In genomic region chr10:9117648-9118551, GRCm38 (mm10) we compare ENCODE assay signal across 8 mouse cellular contexts.
DNase-seq lines count a peak whose midpoint lies in the region; ATAC-seq and TF ChIP-seq lines count a peak whose summit lies in the region.

No protein-coding gene starts in this region.

- no peaks in the 10 kb centered on the region for H3K27me3 ChIP-seq in kidney, embryonic 16.5 days (ENCODE audit: insufficient read depth, low read length)
- no peaks in the 10 kb centered on the region for H3K27me3 ChIP-seq in embryonic facial prominence, embryonic 10.5 days (replicated peaks; ENCODE audit: low read depth, poor library complexity, severe bottlenecking)
- H3K27me3 ChIP-seq in hindbrain, embryonic 14.5 days (ENCODE audit: control insufficient read depth, insufficient read depth, low read length) = no peaks in the 10 kb centered on the region
- H3K27me3 ChIP-seq in lung, postnatal 0 days (replicated peaks; ENCODE audit: insufficient read depth, low read length) = no peaks in the 10 kb centered on the region

- ATAC-seq in kidney, embryonic 16.5 days (ENCODE audit: low FRiP score, low TSS enrichment) = peak; percentile 86
- ATAC-seq in hindbrain, embryonic 14.5 days (ENCODE audit: low FRiP score) = peak; percentile 84
- peak; percentile 75 for ATAC-seq in lung, postnatal 0 days

- peak overlapping the region; percentile 36 for H3K4me3 ChIP-seq in kidney, embryonic 16.5 days (ENCODE audit: low read length)
- H3K4me3 ChIP-seq in embryonic facial prominence, embryonic 10.5 days = peak overlapping the region; percentile 43
- H3K4me3 ChIP-seq in hindbrain, embryonic 14.5 days (replicated peaks; ENCODE audit: low read length) = peak overlapping the region; percentile 29
- peak overlapping the region; percentile 35 for H3K4me3 ChIP-seq in lung, postnatal 0 days (ENCODE audit: low read depth, low read length)

- intact Hi-C loops in left cerebral cortex, postnatal 25 days (cut with DNase I) = no loop called here

- H3K4me2 ChIP-seq in kidney, embryonic 16.5 days (replicated peaks; ENCODE audit: low read depth, low read length) = peak overlapping the region; percentile 44
- peak overlapping the region; percentile 53 for H3K4me2 ChIP-seq in hindbrain, embryonic 14.5 days (replicated peaks)
- peak overlapping the region; percentile 49 for H3K4me2 ChIP-seq in lung, postnatal 0 days (replicated peaks; ENCODE audit: low read depth, low read length)

- WGBS in kidney, embryonic 16.5 days = 23% methylated on average over 14 of the region's 14 CpGs
- 17% methylated on average over 14 of the region's 14 CpGs for WGBS in embryonic facial prominence, embryonic 10.5 days
- 16% methylated on average over 14 of the region's 14 CpGs for WGBS in hindbrain, embryonic 14.5 days
- 27% methylated on average over 14 of the region's 14 CpGs for WGBS in lung, postnatal 0 days

- no peak overlapping the region for H3K9ac ChIP-seq in kidney, embryonic 16.5 days (replicated peaks; ENCODE audit: low read length)
- H3K9ac ChIP-seq in hindbrain, embryonic 14.5 days = peak overlapping the region; percentile 55
- H3K9ac ChIP-seq in lung, postnatal 0 days (replicated peaks; ENCODE audit: low read depth) = no peak overlapping the region

- no peak overlapping the region for H3K27ac ChIP-seq in kidney, embryonic 16.5 days (ENCODE audit: low read length)
- peak overlapping the region; percentile 78 for H3K27ac ChIP-seq in embryonic facial prominence, embryonic 10.5 days (replicated peaks)
- H3K27ac ChIP-seq in hindbrain, embryonic 14.5 days = peak overlapping the region; percentile 57
- no peak overlapping the region for H3K27ac ChIP-seq in lung, postnatal 0 days (ENCODE audit: low read length)

- H3K9me3 ChIP-seq in kidney, embryonic 16.5 days (ENCODE audit: low read length) = no peaks in the 10 kb centered on the region
- H3K9me3 ChIP-seq in embryonic facial prominence, embryonic 10.5 days = no peaks in the 10 kb centered on the region
- no peaks in the 10 kb centered on the region for H3K9me3 ChIP-seq in hindbrain, embryonic 14.5 days (ENCODE audit: control insufficient read depth, low read length)
- no peaks in the 10 kb centered on the region for H3K9me3 ChIP-seq in lung, postnatal 0 days (ENCODE audit: low read length)

- H3K4me1 ChIP-seq in kidney, embryonic 16.5 days (ENCODE audit: insufficient read depth, low read length) = 0 out of 2 replicates have a peak, but pooled peaks cover 5% of the 10 kb centered on the region
- H3K4me1 ChIP-seq in embryonic facial prominence, embryonic 10.5 days = peaks cover 31% of the 10 kb centered on the region
- H3K4me1 ChIP-seq in hindbrain, embryonic 14.5 days (replicated peaks; ENCODE audit: control insufficient read depth, insufficient read depth, low read length) = peaks cover 22% of the 10 kb centered on the region; the same call in 1 of the 2 replicates
- H3K4me1 ChIP-seq in lung, postnatal 0 days (ENCODE audit: insufficient read depth, low read depth, low read length) = no peaks in the 10 kb centered on the region

- H3K36me3 ChIP-seq in kidney, embryonic 16.5 days (ENCODE audit: insufficient read depth, low read length) = no peaks in the 10 kb centered on the region
- no peaks in the 10 kb centered on the region for H3K36me3 ChIP-seq in embryonic facial prominence, embryonic 10.5 days (replicated peaks)
- no peaks in the 10 kb centered on the region for H3K36me3 ChIP-seq in hindbrain, embryonic 14.5 days (replicated peaks; ENCODE audit: control insufficient read depth, insufficient read depth)
- no peaks in the 10 kb centered on the region for H3K36me3 ChIP-seq in lung, postnatal 0 days (ENCODE audit: insufficient read depth, low read length)

- TF ChIP-seq CTCF in lung, postnatal 0 days (IDR thresholded peaks at IDR 0.05) = no peak

- no peak for DNase-seq in kidney, adult 8-10 months
- DNase-seq in embryonic facial prominence, embryonic 10.5 days (ENCODE audit: low spot score) = peak; percentile 64
- DNase-seq in hindbrain, embryonic 14.5 days (ENCODE audit: low spot score) = peak; percentile 49
- peak; percentile 31 for DNase-seq in lung, postnatal 0 days (ENCODE audit: low spot score)
- DNase-seq in urinary bladder, postnatal 14 days (ENCODE audit: low spot score) = no peak
- DNase-seq in left cerebral cortex, postnatal 25 days (ENCODE audit: low spot score in 2 of 2) = no peak
- no peak for DNase-seq in gastrocnemius, postnatal 4 days (ENCODE audit: low spot score in 2 of 2)

- no peak for TF ChIP-seq EP300 in lung, postnatal 0 days (IDR thresholded peaks at IDR 0.05)

Comparison
In these comparisons a context has a peak if more than half of its experiments do, and no peak if none do; other contexts are left out.
1. H3K27ac ChIP-seq: peak in embryonic facial prominence, embryonic 10.5 days (single experiment) and hindbrain, embryonic 14.5 days (single experiment); none in kidney, embryonic 16.5 days (single experiment) and lung, postnatal 0 days (single experiment).
2. DNase-seq: peak in embryonic facial prominence, embryonic 10.5 days (single experiment), hindbrain, embryonic 14.5 days (single experiment) and lung, postnatal 0 days (single experiment); none in kidney, adult 8-10 months (0 of 2), urinary bladder, postnatal 14 days (single experiment), left cerebral cortex, postnatal 25 days (0 of 2) and gastrocnemius, postnatal 4 days (0 of 2).
3. Peak in every context shown above with its lines, with median percentiles within 50 percentile points of each other: ATAC-seq, H3K4me2 ChIP-seq and H3K4me3 ChIP-seq.